Mouse (Mus musculus): ENCODE results near the gene Crybg1. TPM values are rescaled to one million over a fixed set of nuclear protein-coding genes. Genes with fewer than 3 reads are reported as not detected.
"Not testable (repeated sequence)": the region's sequence is repeated elsewhere in the genome, so short reads cannot be mapped to it uniquely, and the experiment has no call there.

The Crybg1 gene
- polyA plus RNA-seq, 1 experiment from 2014 or later, result 4.6 TPM

- H3K4me2 ChIP-seq (replicated peaks), result no peak overlapping the region
- no peaks in the 10 kb centered on the region for H3K27me3 ChIP-seq
- no peaks in the 10 kb centered on the region for H3K36me3 ChIP-seq
- ATAC-seq (ENCODE audit: insufficient number of reproducible peaks, low FRiP score, low TSS enrichment, low read depth), result no peak
- H3K4me1 ChIP-seq, result no peaks in the 10 kb centered on the region
- no peak overlapping the region for H3K4me3 ChIP-seq (replicated peaks)
- no peak overlapping the region for H3K27ac ChIP-seq (replicated peaks)
- H3K9me3 ChIP-seq (replicated peaks), result no peaks in the 10 kb centered on the region
- no peak overlapping the region for H3K9ac ChIP-seq
Measured at GRCm38 (mm10) chr10:43953942-43954341, 194.7 kb downstream of the Crybg1 start.

GRCm38 (mm10) chr10:43945435-43945834 lies 203.2 kb downstream of the Crybg1 start:
- H3K9me3 ChIP-seq (replicated peaks), result no peaks in the 10 kb centered on the region
- H3K27me3 ChIP-seq, result no peaks in the 10 kb centered on the region
- no peak for ATAC-seq (ENCODE audit: insufficient number of reproducible peaks, low FRiP score, low TSS enrichment, low read depth)
- H3K4me2 ChIP-seq (replicated peaks), result no peak overlapping the region
- WGBS, result 65% methylated on average over 4 of the region's 4 CpGs
- H3K9ac ChIP-seq, result no peak overlapping the region
- no peaks in the 10 kb centered on the region for H3K4me1 ChIP-seq
- no peak overlapping the region for H3K27ac ChIP-seq (replicated peaks)
- no peaks in the 10 kb centered on the region for H3K36me3 ChIP-seq
- H3K4me3 ChIP-seq (replicated peaks), result no peak overlapping the region

- H3K4me2 ChIP-seq (replicated peaks), result no peak overlapping the region
- H3K27ac ChIP-seq (replicated peaks), result no peak overlapping the region
- no peaks in the 10 kb centered on the region for H3K27me3 ChIP-seq
- no peaks in the 10 kb centered on the region for H3K4me1 ChIP-seq
- 82% methylated on average over 4 of the region's 4 CpGs for WGBS
- H3K36me3 ChIP-seq, result no peaks in the 10 kb centered on the region
- no peak for ATAC-seq (ENCODE audit: insufficient number of reproducible peaks, low FRiP score, low TSS enrichment, low read depth)
- no peaks in the 10 kb centered on the region for H3K9me3 ChIP-seq (replicated peaks)
- H3K9ac ChIP-seq, result no peak overlapping the region
- no peak overlapping the region for H3K4me3 ChIP-seq (replicated peaks)
Measured at GRCm38 (mm10) chr10:43943736-43944135, 204.9 kb downstream of the Crybg1 start.

GRCm38 (mm10) chr10:43939136-43939662 lies 209.5 kb downstream of the Crybg1 start:
- Histone ChIP-seq H3K27ac (replicated peaks) (no peak overlapping the region), H3K9me3 (replicated peaks) (no peaks in the 10 kb centered on the region), H3K9ac (no peak overlapping the region), H3K36me3 (no peaks in the 10 kb centered on the region; the same call in 1 of the 2 replicates), H3K27me3 (no peaks in the 10 kb centered on the region), H3K4me2 (replicated peaks) (no peak overlapping the region), H3K4me1 (no peaks in the 10 kb centered on the region), H3K4me3 (replicated peaks) (no peak overlapping the region)
- ATAC-seq (ENCODE audit: insufficient number of reproducible peaks, low FRiP score, low TSS enrichment, low read depth), result no peak
- WGBS, result 71% methylated on average over 6 of the region's 6 CpGs

- no peaks in the 10 kb centered on the region for H3K27me3 ChIP-seq
- H3K4me2 ChIP-seq (replicated peaks), result no peak overlapping the region
- H3K9ac ChIP-seq, result no peak overlapping the region
- no peak overlapping the region for H3K27ac ChIP-seq (replicated peaks)
- H3K4me1 ChIP-seq, result no peaks in the 10 kb centered on the region
- 64% methylated on average over 5 of the region's 5 CpGs for WGBS
- no peak overlapping the region for H3K4me3 ChIP-seq (replicated peaks)
- H3K9me3 ChIP-seq (replicated peaks), result no peaks in the 10 kb centered on the region
- 0 out of 2 replicates have a peak, but pooled peaks cover 3% of the 10 kb centered on the region for H3K36me3 ChIP-seq
- ATAC-seq (ENCODE audit: insufficient number of reproducible peaks, low FRiP score, low TSS enrichment, low read depth), result no peak
Measured at GRCm38 (mm10) chr10:43928596-43928995, 220.1 kb downstream of the Crybg1 start.

- no peak overlapping the region for H3K9ac ChIP-seq
- H3K27me3 ChIP-seq, result no peaks in the 10 kb centered on the region
- H3K4me2 ChIP-seq (replicated peaks), result no peak overlapping the region
- no peak overlapping the region for H3K27ac ChIP-seq (replicated peaks)
- ATAC-seq (ENCODE audit: insufficient number of reproducible peaks, low FRiP score, low TSS enrichment, low read depth), result no peak
- no peak overlapping the region for H3K4me3 ChIP-seq (replicated peaks)
- H3K9me3 ChIP-seq (replicated peaks), result no peaks in the 10 kb centered on the region
- H3K4me1 ChIP-seq, result no peaks in the 10 kb centered on the region
- WGBS, result 74% methylated on average over 8 of the region's 8 CpGs
- 0 out of 2 replicates have a peak, but pooled peaks cover 3% of the 10 kb centered on the region for H3K36me3 ChIP-seq
Measured at GRCm38 (mm10) chr10:43927736-43928135, 220.9 kb downstream of the Crybg1 start.

- H3K27me3 ChIP-seq; H3K4me2 ChIP-seq (replicated peaks); H3K4me3 ChIP-seq (replicated peaks); H3K9me3 ChIP-seq (replicated peaks); H3K36me3 ChIP-seq; H3K27ac ChIP-seq (replicated peaks); ATAC-seq (ENCODE audit: insufficient number of reproducible peaks, low FRiP score, low TSS enrichment, low read depth); H3K9ac ChIP-seq; H3K4me1 ChIP-seq: not testable (repeated sequence)
- WGBS, result 88% methylated on average over 9 of the region's 9 CpGs
Measured at GRCm38 (mm10) chr10:43925776-43926175, 222.9 kb downstream of the Crybg1 start.

GRCm38 (mm10) chr10:43923096-43923495 lies 225.6 kb downstream of the Crybg1 start:
- Histone ChIP-seq H3K4me2 (replicated peaks) (no peak overlapping the region), H3K9ac (no peak overlapping the region), H3K9me3 (replicated peaks) (no peaks in the 10 kb centered on the region), H3K4me3 (replicated peaks) (no peak overlapping the region), H3K4me1 (no peaks in the 10 kb centered on the region), H3K36me3 (no peaks in the 10 kb centered on the region), H3K27ac (replicated peaks) (no peak overlapping the region), H3K27me3 (no peaks in the 10 kb centered on the region)
- no peak for ATAC-seq (ENCODE audit: insufficient number of reproducible peaks, low FRiP score, low TSS enrichment, low read depth)
- WGBS, result 81% methylated on average over 3 of the region's 3 CpGs

GRCm38 (mm10) chr10:43918696-43919608 lies 229.7 kb downstream of the Crybg1 start:
- H3K27ac ChIP-seq (replicated peaks), result no peak overlapping the region
- no peaks in the 10 kb centered on the region for H3K27me3 ChIP-seq
- no peak overlapping the region for H3K4me2 ChIP-seq (replicated peaks)
- H3K9ac ChIP-seq, result no peak overlapping the region
- H3K36me3 ChIP-seq, result no peaks in the 10 kb centered on the region
- H3K9me3 ChIP-seq (replicated peaks), result no peaks in the 10 kb centered on the region
- ATAC-seq (ENCODE audit: insufficient number of reproducible peaks, low FRiP score, low TSS enrichment, low read depth), result no peak
- 36% methylated on average over 17 of the region's 17 CpGs for WGBS
- no peak overlapping the region for H3K4me3 ChIP-seq (replicated peaks)
- no peaks in the 10 kb centered on the region for H3K4me1 ChIP-seq

GRCm38 (mm10) chr10:43916737-43917136 lies 231.9 kb downstream of the Crybg1 start:
- H3K27me3 ChIP-seq, result no peaks in the 10 kb centered on the region
- no peak for ATAC-seq (ENCODE audit: insufficient number of reproducible peaks, low FRiP score, low TSS enrichment, low read depth)
- no peaks in the 10 kb centered on the region for H3K36me3 ChIP-seq
- no peak overlapping the region for H3K4me2 ChIP-seq (replicated peaks)
- 80% methylated on average over 2 of the region's 2 CpGs for WGBS
- H3K4me1 ChIP-seq, result no peaks in the 10 kb centered on the region
- no peaks in the 10 kb centered on the region for H3K9me3 ChIP-seq (replicated peaks)
- H3K4me3 ChIP-seq (replicated peaks), result no peak overlapping the region
- H3K27ac ChIP-seq (replicated peaks), result no peak overlapping the region
- no peak overlapping the region for H3K9ac ChIP-seq

- ATAC-seq (ENCODE audit: insufficient number of reproducible peaks, low FRiP score, low TSS enrichment, low read depth), result no peak
- Histone ChIP-seq H3K36me3 (no peaks in the 10 kb centered on the region), H3K27me3 (no peaks in the 10 kb centered on the region), H3K4me1 (no peaks in the 10 kb centered on the region), H3K9me3 (replicated peaks) (no peaks in the 10 kb centered on the region), H3K4me3 (replicated peaks) (no peak overlapping the region), H3K9ac (no peak overlapping the region), H3K4me2 (replicated peaks) (no peak overlapping the region), H3K27ac (replicated peaks) (no peak overlapping the region)
- WGBS, result 83% methylated on average over 12 of the region's 12 CpGs
Measured at GRCm38 (mm10) chr10:43916181-43916580, 232.5 kb downstream of the Crybg1 start.

GRCm38 (mm10) chr10:43912236-43912635 lies 236.4 kb downstream of the Crybg1 start:
- 78% methylated on average over 3 of the region's 3 CpGs for WGBS
- no peak overlapping the region for H3K4me2 ChIP-seq (replicated peaks)
- no peaks in the 10 kb centered on the region for H3K9me3 ChIP-seq (replicated peaks)
- no peak for ATAC-seq (ENCODE audit: insufficient number of reproducible peaks, low FRiP score, low TSS enrichment, low read depth)
- no peaks in the 10 kb centered on the region for H3K4me1 ChIP-seq
- no peak overlapping the region for H3K27ac ChIP-seq (replicated peaks)
- H3K4me3 ChIP-seq (replicated peaks), result no peak overlapping the region
- no peak overlapping the region for H3K9ac ChIP-seq
- H3K27me3 ChIP-seq, result no peaks in the 10 kb centered on the region
- H3K36me3 ChIP-seq, result no peaks in the 10 kb centered on the region

Data from embryonic facial prominence, embryonic 15.5 days (tissue).